Mouse (Mus musculus) stomach, embryonic 16.5 days (tissue): Measurements from ENCODE around the gene Dync1h1. TPM values are rescaled to one million over a fixed set of nuclear protein-coding genes. Genes with fewer than 3 reads are reported as not detected.
"Not testable (repeated sequence)": the region's sequence is repeated elsewhere in the genome, so short reads cannot be mapped to it uniquely, and the experiment has no call there.

ENCODE experiments used
- ATAC-seq: fragments of 200-750 bp; cut with Nextera tagmentation; 2 replicates; pipeline ENCODE4 v1.8.0; 2017; ENCODE audit warnings: moderate number of reproducible peaks, moderate TSS enrichment; ENCODE audit not compliant: insufficient read depth, low FRiP score
- H3K27ac ChIP-seq: fragments of 300-500 bp; sonication (generic); 2 replicates; pipeline ENCODE4 v1.5.1; 2014; ENCODE audit warnings: low read length
- H3K27me3 ChIP-seq: fragments of 300-500 bp; sonication (generic); 2 replicates; pipeline ENCODE4 v1.6.1; 2014; ENCODE audit warnings: low read length, control low read depth, mixed read lengths; ENCODE audit not compliant: control insufficient read depth, insufficient read depth
- H3K36me3 ChIP-seq: fragments of 300-500 bp; sonication (generic); 2 replicates; pipeline ENCODE4 v1.6.1; 2014; ENCODE audit warnings: low read length; ENCODE audit not compliant: control insufficient read depth, insufficient read depth
- H3K4me1 ChIP-seq: fragments of 300-500 bp; sonication (generic); 2 replicates; pipeline ENCODE4 v1.6.1; 2014; ENCODE audit warnings: low read length, control low read depth, mixed read lengths; ENCODE audit not compliant: control insufficient read depth, insufficient read depth
- H3K4me2 ChIP-seq: fragments of 300-500 bp; sonication (generic); 2 replicates; pipeline ENCODE4 v1.6.1; 2014; ENCODE audit warnings: low read depth, low read length, mixed read lengths
- H3K4me3 ChIP-seq: fragments of 300-500 bp; sonication (generic); replicated peaks from 2 replicates; pipeline ENCODE4 v1.5.1; 2014; ENCODE audit warnings: mild to moderate bottlenecking, low read length
- H3K9ac ChIP-seq: fragments of 300-500 bp; sonication (generic); 2 replicates; pipeline ENCODE4 v1.6.1; 2014; ENCODE audit warnings: low read length
- H3K9me3 ChIP-seq: fragments of 300-500 bp; sonication (generic); replicated peaks from 2 replicates; pipeline ENCODE4 v1.6.1; 2016; ENCODE audit warnings: low read length, control low read depth; ENCODE audit not compliant: control insufficient read depth
- WGBS: fragments of 180-500 bp; shearing (Covaris S2); extraction: QIAGEN DNeasy Blood & Tissue Kit; methylation state at CpG from one replicate; pipeline ENCODE4 v1.1.7; 2014; 5-methylcytosine and 5-hydroxymethylcytosine counted together
- polyA plus RNA-seq: library from polyadenylated mRNA; unstranded; fragments of >200 nt; fragmentation: Nextera tagmentation; extraction: Ambion mirVana; gene quantifications from 2 replicates; pipeline ENCODE4 v1.2.1, GENCODE M21; 2015

Dync1h1 gene
- polyA plus RNA-seq, 1 experiment from 2014 or later: 44.5 TPM

- Histone ChIP-seq H3K27me3 (no peaks in the 10 kb centered on the region), H3K4me3 (no peak overlapping the region), H3K9ac (no peak overlapping the region), H3K4me1 (peaks cover 8% of the 10 kb centered on the region), H3K4me2 (no peak overlapping the region), H3K27ac (no peak overlapping the region), H3K9me3 (no peaks in the 10 kb centered on the region), H3K36me3 (no peaks in the 10 kb centered on the region)
- WGBS: 67% methylated on average over 7 of the region's 7 CpGs
- no peak for ATAC-seq
Observed at GRCm38 (mm10) chr12:110703682-110704081, 102.4 kb downstream of the Dync1h1 start.

- not testable (repeated sequence) for H3K4me1 ChIP-seq, H3K9ac ChIP-seq, ATAC-seq, H3K27me3 ChIP-seq, H3K4me3 ChIP-seq, H3K36me3 ChIP-seq, H3K4me2 ChIP-seq, H3K9me3 ChIP-seq, H3K27ac ChIP-seq
- WGBS: 85% methylated on average over 4 of the region's 4 CpGs
Observed at GRCm38 (mm10) chr12:110705419-110705818, 104.2 kb downstream of the Dync1h1 start.

- H3K27me3 ChIP-seq: no peaks in the 10 kb centered on the region
- H3K27ac ChIP-seq: peak overlapping the region; percentile 26; the same call in 1 of the 2 replicates
- no peaks in the 10 kb centered on the region for H3K9me3 ChIP-seq
- peak overlapping the region; percentile 74 for H3K4me2 ChIP-seq
- peaks cover 3% of the 10 kb centered on the region; the same call in 1 of the 2 replicates for H3K4me1 ChIP-seq
- H3K36me3 ChIP-seq: no peaks in the 10 kb centered on the region
- ATAC-seq: 0 out of 2 replicates have a peak, but pooled peaks have one; percentile 30
- peak overlapping the region; percentile 63 for H3K9ac ChIP-seq
- peak overlapping the region; percentile 44 for H3K4me3 ChIP-seq
- 2% methylated on average over 27 of the region's 27 CpGs for WGBS
Observed at GRCm38 (mm10) chr12:110706337-110707231, 105.3 kb downstream of the Dync1h1 start.

- Histone ChIP-seq H3K4me2 (no peak overlapping the region), H3K4me1 (peaks cover 3% of the 10 kb centered on the region; the same call in 1 of the 2 replicates), H3K9ac (no peak overlapping the region), H3K36me3 (no peaks in the 10 kb centered on the region), H3K27me3 (no peaks in the 10 kb centered on the region), H3K4me3 (no peak overlapping the region), H3K27ac (no peak overlapping the region), H3K9me3 (no peaks in the 10 kb centered on the region)
- no peak for ATAC-seq
- 89% methylated on average over 7 of the region's 7 CpGs for WGBS
Observed at GRCm38 (mm10) chr12:110707451-110707850, 106.2 kb downstream of the Dync1h1 start.

GRCm38 (mm10) chr12:110711270-110711669 lies 110.0 kb downstream of the Dync1h1 start:
- no peak overlapping the region for H3K4me2 ChIP-seq
- ATAC-seq: no peak
- H3K4me1 ChIP-seq: peaks cover 3% of the 10 kb centered on the region; the same call in 1 of the 2 replicates
- 55% methylated on average over 5 of the region's 5 CpGs for WGBS
- 0 out of 2 replicates have a peak, but pooled peaks cover 6% of the 10 kb centered on the region for H3K9me3 ChIP-seq
- no peaks in the 10 kb centered on the region for H3K27me3 ChIP-seq
- H3K9ac ChIP-seq: no peak overlapping the region
- H3K4me3 ChIP-seq: no peak overlapping the region
- no peaks in the 10 kb centered on the region for H3K36me3 ChIP-seq
- H3K27ac ChIP-seq: no peak overlapping the region

- 94% methylated on average over 6 of the region's 6 CpGs for WGBS
- Histone ChIP-seq H3K4me2 (no peak overlapping the region), H3K9ac (no peak overlapping the region), H3K27ac (no peak overlapping the region), H3K4me3 (no peak overlapping the region), H3K9me3 (0 out of 2 replicates have a peak, but pooled peaks cover 6% of the 10 kb centered on the region), H3K4me1 (no peaks in the 10 kb centered on the region), H3K36me3 (no peaks in the 10 kb centered on the region), H3K27me3 (no peaks in the 10 kb centered on the region)
- no peak for ATAC-seq
Observed at GRCm38 (mm10) chr12:110713784-110714183, 112.5 kb downstream of the Dync1h1 start.

- Histone ChIP-seq H3K4me3 (no peak overlapping the region), H3K4me1 (no peaks in the 10 kb centered on the region), H3K4me2 (no peak overlapping the region), H3K27ac (no peak overlapping the region), H3K36me3 (no peaks in the 10 kb centered on the region), H3K9ac (no peak overlapping the region), H3K27me3 (no peaks in the 10 kb centered on the region), H3K9me3 (0 out of 2 replicates have a peak, but pooled peaks cover 6% of the 10 kb centered on the region)
- no peak for ATAC-seq
- 86% methylated on average over 6 of the region's 6 CpGs for WGBS
Observed at GRCm38 (mm10) chr12:110714215-110714614, 113.0 kb downstream of the Dync1h1 start.

- Histone ChIP-seq H3K9ac (no peak overlapping the region), H3K36me3 (no peaks in the 10 kb centered on the region), H3K4me2 (no peak overlapping the region), H3K27me3 (0 out of 2 replicates have a peak, but pooled peaks cover 4% of the 10 kb centered on the region), H3K27ac (no peak overlapping the region), H3K4me3 (no peak overlapping the region), H3K4me1 (no peaks in the 10 kb centered on the region), H3K9me3 (0 out of 2 replicates have a peak, but pooled peaks cover 6% of the 10 kb centered on the region)
- ATAC-seq: no peak
- 19% methylated on average over 5 of the region's 5 CpGs for WGBS
Observed at GRCm38 (mm10) chr12:110716004-110716403, 114.8 kb downstream of the Dync1h1 start.
